Mouse (Mus musculus) liver, embryonic 16.5 days (tissue): ENCODE results near the gene Asf1b. TPM values are rescaled to one million over a fixed set of nuclear protein-coding genes. Genes with fewer than 3 reads are reported as not detected.
A peak's percentile ranks its signal among the peaks of the same experiment; 100 is the strongest.

ENCODE experiments used
- ATAC-seq: fragments of 200-750 bp; cut with Nextera tagmentation; 2 replicates; pipeline ENCODE4 v1.8.0; 2017; ENCODE audit warnings: low read depth, mild to moderate bottlenecking, moderate number of reproducible peaks, moderate library complexity
- H3K27ac ChIP-seq: fragments of 300-500 bp; sonication (generic); 2 replicates; pipeline ENCODE4 v1.5.1; 2014; ENCODE audit warnings: mild to moderate bottlenecking, low read length
- H3K27me3 ChIP-seq: fragments of 300-500 bp; sonication (generic); 2 replicates; pipeline ENCODE4 v1.6.1; 2014; ENCODE audit warnings: low read depth, low read length, mixed read lengths; ENCODE audit not compliant: control insufficient read depth, insufficient read depth
- H3K36me3 ChIP-seq: fragments of 300-500 bp; sonication (generic); 2 replicates; pipeline ENCODE4 v1.6.1; 2014; ENCODE audit warnings: mild to moderate bottlenecking; ENCODE audit not compliant: control insufficient read depth, insufficient read depth
- H3K4me1 ChIP-seq: fragments of 300-500 bp; sonication (generic); 2 replicates; pipeline ENCODE4 v1.6.1; 2014; ENCODE audit warnings: low read depth, low read length, mixed read lengths; ENCODE audit not compliant: control insufficient read depth
- H3K4me2 ChIP-seq: fragments of 300-500 bp; sonication (generic); 2 replicates; pipeline ENCODE4 v1.6.1; 2014; ENCODE audit warnings: low read depth, low read length, mixed read lengths
- H3K4me3 ChIP-seq: fragments of 300-500 bp; sonication (generic); 2 replicates; pipeline ENCODE4 v1.5.1; 2014; ENCODE audit warnings: low read depth, mild to moderate bottlenecking, low read length
- H3K9ac ChIP-seq: fragments of 300-500 bp; sonication (generic); 2 replicates; pipeline ENCODE4 v1.6.1; 2014; ENCODE audit warnings: low read depth, low read length
- H3K9me3 ChIP-seq: fragments of 300-500 bp; sonication (generic); replicated peaks from 2 replicates; pipeline ENCODE4 v1.6.1; 2016; ENCODE audit warnings: low read length; ENCODE audit not compliant: control insufficient read depth
- WGBS: fragments of 180-500 bp; shearing (Covaris S2); extraction: QIAGEN DNeasy Blood & Tissue Kit; methylation state at CpG from one replicate; pipeline ENCODE4 v1.1.7; 2014; ENCODE audit not compliant: insufficient replicate concordance; 5-methylcytosine and 5-hydroxymethylcytosine counted together
- polyA plus RNA-seq: library from polyadenylated mRNA; unstranded; fragments of >200 nt; fragmentation: Nextera tagmentation; extraction: Ambion mirVana; gene quantifications from 2 replicates; pipeline ENCODE4 v1.2.1, GENCODE M21; 2015

The Asf1b gene
- polyA plus RNA-seq, 1 experiment from 2014 or later: 110 TPM

GRCm38 (mm10) chr8:83941066-83941677 is 14.1 kb upstream of the Asf1b start:
- no peaks in the 10 kb centered on the region for H3K36me3 ChIP-seq
- no peak for ATAC-seq
- no peaks in the 10 kb centered on the region for H3K4me1 ChIP-seq
- no peaks in the 10 kb centered on the region for H3K27me3 ChIP-seq
- H3K4me3 ChIP-seq: no peak overlapping the region
- 59% methylated on average over 6 of the region's 6 CpGs for WGBS
- H3K9ac ChIP-seq: no peak overlapping the region
- H3K9me3 ChIP-seq: no peaks in the 10 kb centered on the region
- H3K27ac ChIP-seq: no peak overlapping the region
- H3K4me2 ChIP-seq: no peak overlapping the region

- H3K9me3 ChIP-seq: no peaks in the 10 kb centered on the region
- no peak overlapping the region for H3K27ac ChIP-seq
- no peaks in the 10 kb centered on the region for H3K27me3 ChIP-seq
- H3K4me3 ChIP-seq: no peak overlapping the region
- H3K4me2 ChIP-seq: no peak overlapping the region
- WGBS: 40% methylated on average over 1 of the region's 1 CpGs
- ATAC-seq: no peak
- H3K9ac ChIP-seq: no peak overlapping the region
- no peaks in the 10 kb centered on the region for H3K36me3 ChIP-seq
- H3K4me1 ChIP-seq: no peaks in the 10 kb centered on the region
Observed at GRCm38 (mm10) chr8:83942446-83942845, 12.9 kb upstream of the Asf1b start.

- 25% methylated on average over 3 of the region's 3 CpGs for WGBS
- no peak overlapping the region for H3K27ac ChIP-seq
- H3K36me3 ChIP-seq: no peaks in the 10 kb centered on the region
- no peaks in the 10 kb centered on the region for H3K9me3 ChIP-seq
- no peak overlapping the region for H3K9ac ChIP-seq
- no peaks in the 10 kb centered on the region for H3K27me3 ChIP-seq
- no peak overlapping the region for H3K4me2 ChIP-seq
- ATAC-seq: no peak
- no peak overlapping the region for H3K4me3 ChIP-seq
- H3K4me1 ChIP-seq: no peaks in the 10 kb centered on the region
Observed at GRCm38 (mm10) chr8:83945540-83945939, 9.8 kb upstream of the Asf1b start.

- Histone ChIP-seq H3K4me3 (peak overlapping the region; percentile 83), H3K36me3 (peaks cover 2% of the 10 kb centered on the region; the same call in 1 of the 2 replicates), H3K9me3 (no peaks in the 10 kb centered on the region), H3K27ac (peak overlapping the region; percentile 52), H3K27me3 (no peaks in the 10 kb centered on the region), H3K4me1 (peaks cover 19% of the 10 kb centered on the region), H3K4me2 (peak overlapping the region; percentile 77), H3K9ac (peak overlapping the region; percentile 13)
- no peak for ATAC-seq
- 2% methylated on average over 14 of the region's 14 CpGs for WGBS
Observed at GRCm38 (mm10) chr8:83954749-83955105, 580 bp upstream of the Asf1b start.

- H3K27ac ChIP-seq: peak overlapping the region; percentile 78
- H3K4me1 ChIP-seq: peaks cover 19% of the 10 kb centered on the region
- H3K9ac ChIP-seq: peak overlapping the region; percentile 80
- no peaks in the 10 kb centered on the region for H3K27me3 ChIP-seq
- ATAC-seq: no peak
- peak overlapping the region; percentile 83 for H3K4me3 ChIP-seq
- WGBS: under 1% methylated on average over 15 of the region's 15 CpGs
- H3K4me2 ChIP-seq: peak overlapping the region; percentile 83
- H3K36me3 ChIP-seq: peaks cover 5% of the 10 kb centered on the region; the same call in 1 of the 2 replicates
- H3K9me3 ChIP-seq: no peaks in the 10 kb centered on the region
Observed at GRCm38 (mm10) chr8:83955958-83956218, 581 bp downstream of the Asf1b start.

- H3K4me2 ChIP-seq: peak overlapping the region; percentile 83
- 0 out of 2 replicates have a peak overlapping the region, but pooled peaks have one; percentile 25 for H3K27ac ChIP-seq
- peak overlapping the region; percentile 80 for H3K9ac ChIP-seq
- peaks cover 5% of the 10 kb centered on the region; the same call in 1 of the 2 replicates for H3K36me3 ChIP-seq
- 17% methylated on average over 1 of the region's 1 CpGs for WGBS
- ATAC-seq: no peak
- H3K4me3 ChIP-seq: peak overlapping the region; percentile 83
- peaks cover 19% of the 10 kb centered on the region for H3K4me1 ChIP-seq
- H3K27me3 ChIP-seq: no peaks in the 10 kb centered on the region
- H3K9me3 ChIP-seq: no peaks in the 10 kb centered on the region
Observed at GRCm38 (mm10) chr8:83956789-83957188, 1.5 kb downstream of the Asf1b start.

- H3K27ac ChIP-seq: no peak overlapping the region
- no peak overlapping the region for H3K9ac ChIP-seq
- peaks cover 39% of the 10 kb centered on the region for H3K36me3 ChIP-seq
Observed at GRCm38 (mm10) chr8:83964015-83964765, 8.9 kb downstream of the Asf1b start.

GRCm38 (mm10) chr8:83967701-83968100 is 12.4 kb downstream of the Asf1b start:
- Histone ChIP-seq H3K9me3 (no peaks in the 10 kb centered on the region), H3K4me2 (no peak overlapping the region), H3K9ac (no peak overlapping the region), H3K27ac (no peak overlapping the region), H3K4me1 (peaks cover 15% of the 10 kb centered on the region), H3K27me3 (no peaks in the 10 kb centered on the region), H3K4me3 (no peak overlapping the region), H3K36me3 (peaks cover 45% of the 10 kb centered on the region)
- ATAC-seq: no peak
- 87% methylated on average over 7 of the region's 7 CpGs for WGBS

More at GRCm38 (mm10) chr8:83964015-83964765, 8.9 kb downstream of the Asf1b start:
- 77% methylated on average over 5 of the region's 5 CpGs for WGBS
- Histone ChIP-seq H3K4me3 (no peak overlapping the region), H3K9me3 (no peaks in the 10 kb centered on the region), H3K27me3 (no peaks in the 10 kb centered on the region), H3K4me2 (no peak overlapping the region), H3K4me1 (peaks cover 3% of the 10 kb centered on the region; the same call in 1 of the 2 replicates)
- peak; percentile 30; the same call in 1 of the 2 replicates for ATAC-seq

GRCm38 (mm10) chr8:83971121-83971520 is 15.8 kb downstream of the Asf1b start:
- no peak overlapping the region for H3K4me3 ChIP-seq
- ATAC-seq: no peak
- WGBS: 82% methylated on average over 4 of the region's 4 CpGs

More at GRCm38 (mm10) chr8:83971121-83971520, 15.8 kb downstream of the Asf1b start:
- Histone ChIP-seq H3K4me2 (no peak overlapping the region), H3K27me3 (no peaks in the 10 kb centered on the region), H3K9ac (no peak overlapping the region), H3K27ac (peak overlapping the region; percentile 0; the same call in 1 of the 2 replicates), H3K36me3 (peaks cover 34% of the 10 kb centered on the region), H3K4me1 (peaks cover 28% of the 10 kb centered on the region), H3K9me3 (no peaks in the 10 kb centered on the region)
